Mouse (Mus musculus) natural killer cell, adult 2 months (primary cell): ENCODE data around the gene Lrrc4b.
A peak's percentile ranks its signal among the peaks of the same experiment; 100 is the strongest.

ENCODE experiments used
- DNase-seq, 2 experiments: peaks; one replicate each; pipeline ENCODE4 v3.0.0; 2022; ENCODE audit warnings: low spot score in 2 of 2

Gene Lrrc4b

DNA sequence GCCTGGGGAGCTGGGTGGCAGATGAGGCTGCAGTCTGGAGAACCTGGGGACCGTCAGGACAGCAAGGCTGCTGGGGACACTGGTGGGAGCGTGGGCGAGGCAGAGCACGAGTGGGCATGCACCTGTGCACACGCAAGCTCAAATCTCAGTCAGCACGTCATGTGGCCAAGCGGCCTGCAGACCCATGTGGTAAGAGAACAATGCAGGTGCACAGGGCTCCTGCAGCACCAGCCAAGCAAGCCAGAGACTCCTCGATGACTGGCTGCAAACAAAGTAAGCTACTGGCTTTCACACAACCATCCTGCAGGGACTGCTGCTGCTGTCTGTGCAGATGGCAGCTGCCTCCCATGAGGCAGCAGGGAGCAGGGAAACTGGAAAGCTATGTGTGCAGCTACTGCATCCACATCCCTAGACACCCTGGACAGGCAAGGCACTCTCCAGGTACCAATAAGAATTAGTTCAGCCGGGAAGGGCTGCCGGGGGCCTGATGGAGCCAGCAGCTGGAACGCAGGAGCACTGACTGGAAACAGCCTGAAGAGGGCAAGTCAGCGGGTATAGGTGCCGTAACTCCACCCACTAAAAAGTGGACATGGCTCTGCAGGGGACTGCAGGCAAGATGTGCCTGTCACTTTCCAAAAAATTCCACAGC lies 58.2 kb downstream of the Lrrc4b start:
- no peak for DNase-seq

DNA sequence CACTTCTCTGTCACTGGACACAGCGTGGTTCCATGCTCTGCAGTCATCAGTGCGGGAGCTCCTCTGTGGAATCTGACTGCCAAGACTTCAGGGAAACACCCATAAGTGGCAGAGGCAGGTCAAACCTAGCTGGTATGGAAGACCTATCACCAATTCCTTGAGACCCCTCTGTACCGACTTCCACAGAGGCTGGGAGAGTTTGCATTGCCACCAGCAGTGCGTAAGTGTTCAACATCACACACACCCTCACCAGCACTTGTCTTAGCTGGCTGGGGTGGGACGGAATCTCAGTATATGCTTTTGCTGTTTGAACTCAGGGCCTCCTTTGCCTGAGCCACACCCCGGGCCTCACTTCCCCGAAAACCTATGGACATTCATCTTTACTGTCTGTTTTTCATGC lies 59.1 kb downstream of the Lrrc4b start:
- no peak for DNase-seq

GRCm38 (mm10) chr7:44488545-44488944 lies 59.7 kb downstream of the Lrrc4b start:
- DNase-seq, result no peak

GRCm38 (mm10) chr7:44490281-44490680 lies 61.5 kb downstream of the Lrrc4b start:
- no peak for DNase-seq

GRCm38 (mm10) chr7:44491391-44491790 lies 62.6 kb downstream of the Lrrc4b start:
- DNase-seq, result no peak

- no peak for DNase-seq
Observed at GRCm38 (mm10) chr7:44492166-44492826, 63.5 kb downstream of the Lrrc4b start.

- DNase-seq, result no peak
Observed at GRCm38 (mm10) chr7:44494681-44495080, 65.9 kb downstream of the Lrrc4b start.

GRCm38 (mm10) chr7:44495086-44495485 lies 66.3 kb downstream of the Lrrc4b start:
- DNase-seq, result no peak

DNA sequence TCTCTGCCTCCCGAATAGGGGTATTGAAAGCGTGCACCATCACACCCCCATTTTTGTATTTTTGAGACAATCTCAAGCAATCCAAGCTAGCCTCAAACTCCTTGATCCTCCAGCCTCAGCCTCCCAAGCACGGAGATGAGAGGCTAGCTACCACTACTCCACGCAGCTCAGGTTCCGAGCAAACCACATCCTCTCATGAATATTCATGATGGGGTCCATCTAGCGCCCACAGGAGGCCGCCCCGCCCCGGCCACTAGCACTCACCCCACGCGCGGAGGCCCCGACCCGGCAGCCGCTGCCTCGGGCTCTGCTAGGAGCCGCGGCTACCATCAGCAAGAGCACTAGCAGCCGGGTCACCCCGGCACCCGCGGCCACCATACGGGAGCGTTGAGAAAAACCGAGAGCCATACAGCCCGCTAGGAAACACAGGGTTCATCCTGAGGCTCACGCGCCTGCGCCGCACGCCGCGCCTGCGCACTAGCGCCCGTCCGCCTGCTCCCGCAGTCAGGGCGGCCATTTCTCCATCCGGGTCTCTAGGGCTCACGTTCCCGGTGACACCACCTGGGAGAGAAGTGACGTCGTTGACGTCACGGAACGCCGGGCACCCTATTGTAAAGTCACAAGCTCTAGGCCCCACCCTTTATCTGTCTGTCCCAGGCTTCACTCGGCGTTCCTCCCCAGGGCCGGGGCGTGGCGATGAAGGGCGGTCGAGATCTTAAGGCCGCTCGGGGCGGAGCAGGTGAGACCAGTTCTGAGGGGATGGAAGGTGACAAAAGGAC lies 67.4 kb downstream of the Lrrc4b start, which contains the start of the genes Emc10 and Fam71e1:
Gene Emc10, minus strand, starts transcription at position 538 of the 779 bp plus-strand sequence.
Gene Fam71e1, plus strand, starts transcription at position 590 of the 779 bp plus-strand sequence.
- DNase-seq, result peak; percentile 97 to 99

GRCm38 (mm10) chr7:44496771-44497109 lies 67.9 kb downstream of the Lrrc4b start:
- no peak for DNase-seq

GRCm38 (mm10) chr7:44497361-44498055 lies 68.7 kb downstream of the Lrrc4b start:
- no peak for DNase-seq

DNA sequence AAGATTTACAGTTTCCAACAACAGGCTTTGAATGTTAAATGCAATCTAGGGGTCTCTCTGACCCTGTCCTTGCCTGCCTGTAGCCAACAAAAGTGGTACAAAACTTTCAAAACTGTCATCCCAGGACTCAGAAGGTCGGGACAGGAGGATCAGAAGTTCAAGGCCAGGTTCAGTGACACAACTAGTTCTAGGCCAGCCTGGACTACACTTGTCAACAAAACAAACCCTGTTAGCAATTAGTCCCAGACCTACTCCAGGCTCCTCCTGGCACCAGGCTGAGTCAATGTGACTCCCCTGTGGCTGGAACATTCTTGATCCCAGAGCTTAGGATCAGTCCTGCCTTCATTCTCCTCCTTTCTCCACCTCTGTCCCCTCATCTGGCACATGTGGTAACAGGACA lies 70.1 kb downstream of the Lrrc4b start:
- no peak for DNase-seq

DNA sequence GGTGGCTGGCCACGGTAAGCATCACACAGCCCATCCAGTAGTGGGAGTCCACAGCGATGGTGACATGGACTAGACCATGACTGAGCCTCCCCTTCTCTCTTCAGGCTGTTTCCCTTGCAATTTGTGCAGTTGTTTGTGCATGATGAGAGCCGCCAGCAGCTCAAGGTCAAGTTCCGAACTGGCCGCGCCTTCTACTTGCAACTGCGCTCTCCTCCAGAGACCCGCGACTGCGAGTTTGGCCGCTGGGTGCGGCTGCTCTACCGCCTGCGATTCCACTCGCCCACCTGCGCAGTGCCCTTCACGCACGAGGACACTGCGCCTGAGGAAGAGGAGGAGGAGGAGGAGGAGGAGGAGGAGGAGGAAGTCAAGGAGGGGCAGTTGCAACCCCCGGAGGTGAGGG lies 71.2 kb downstream of the Lrrc4b start:
- DNase-seq, result no peak

- peak; percentile 70 to 81 for DNase-seq
Observed at GRCm38 (mm10) chr7:44501563-44502115, 72.8 kb downstream of the Lrrc4b start.

DNA sequence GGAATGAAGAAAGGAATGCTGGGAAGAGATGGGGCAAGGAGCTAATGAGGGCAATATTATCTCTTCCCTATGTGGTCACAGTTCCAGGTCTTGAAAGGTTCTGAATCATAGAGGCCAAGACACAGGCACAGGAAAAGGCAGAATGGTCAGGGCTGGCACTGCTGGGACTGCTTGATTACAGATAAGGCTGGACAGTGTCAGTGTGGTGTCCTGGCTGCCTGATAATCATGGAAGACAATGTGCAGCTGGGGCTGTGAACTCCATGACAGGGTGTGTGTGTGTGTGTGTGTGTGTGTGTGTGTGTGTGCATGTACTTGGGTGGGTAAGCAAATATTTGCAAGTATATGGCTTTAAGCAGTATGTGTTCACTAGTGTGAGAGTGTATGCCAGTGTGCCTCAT lies 78.7 kb downstream of the Lrrc4b start:
- no peak for DNase-seq
